Comparison of ENCODE assay signal across 8 mouse cellular contexts in the genomic region with DNA sequence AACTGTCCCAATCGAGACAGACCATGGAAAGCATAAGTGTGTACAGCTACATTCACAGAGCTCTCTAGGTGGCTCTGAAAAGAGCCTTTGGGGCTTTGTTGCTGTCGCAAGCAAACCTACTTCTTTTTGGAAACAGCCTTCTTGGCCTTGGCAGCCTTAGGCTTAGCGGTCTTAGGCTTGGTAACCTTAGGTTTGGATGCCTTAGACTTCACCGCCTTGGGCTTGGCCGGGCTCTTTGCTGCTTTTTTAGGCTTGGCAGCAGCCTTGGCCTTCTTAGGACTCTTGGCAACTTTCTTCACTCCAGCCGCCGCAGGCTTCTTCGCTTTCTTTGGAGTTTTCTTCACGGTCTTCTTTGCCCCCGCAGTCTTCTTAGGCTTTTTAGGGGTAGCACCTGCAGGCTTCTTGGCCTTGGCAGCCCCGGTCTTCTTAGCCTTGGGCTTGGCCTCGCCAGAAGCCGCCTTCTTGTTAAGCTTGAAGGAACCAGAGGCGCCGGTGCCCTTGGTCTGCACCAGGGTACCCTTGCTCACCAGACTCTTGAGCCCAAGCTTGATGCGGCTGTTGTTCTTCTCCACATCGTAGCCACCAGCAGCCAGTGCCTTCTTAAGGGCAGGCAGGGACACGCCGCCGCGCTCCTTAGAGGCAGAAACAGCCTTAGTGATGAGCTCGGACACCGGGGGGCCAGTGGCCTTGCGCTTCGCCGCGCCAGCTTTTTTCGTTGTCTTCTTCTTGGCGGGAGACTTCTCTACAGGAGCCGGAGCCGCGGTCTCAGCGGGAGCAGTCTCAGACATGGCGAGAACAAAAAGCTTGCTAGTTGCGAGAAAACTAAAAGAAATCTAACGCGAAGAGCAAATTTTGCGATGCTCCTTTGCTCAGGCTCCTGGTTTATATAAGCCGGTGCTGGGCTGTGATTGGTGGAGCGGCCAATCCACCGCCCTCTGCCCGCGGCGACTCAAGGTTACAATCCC. TPM values are rescaled to one million over a fixed set of nuclear protein-coding genes. Genes with fewer than 3 reads are reported as not detected.
DNase-seq lines count a peak whose midpoint lies in the region; ATAC-seq and TF ChIP-seq lines count a peak whose summit lies in the region.

A gene (minus strand): TSS at position 859 of the 965 bp plus-strand sequence.

- TF ChIP-seq CTCF in cerebellum, adult 2 months (IDR thresholded peaks at IDR 0.05; ENCODE audit: borderline replicate concordance, insufficient read depth, low read depth, low read length): no peak
- no peak for TF ChIP-seq CTCF in forebrain, postnatal 0 days (IDR thresholded peaks at IDR 0.05; ENCODE audit: low read depth)

- peak within 1 kb of the TSS; percentile 83 for H3K27ac ChIP-seq in cerebellum, adult 2 months (ENCODE audit: insufficient read depth, low read length)
- peak within 1 kb of the TSS; percentile 57 for H3K27ac ChIP-seq in forebrain, postnatal 0 days (ENCODE audit: low read depth, low read length)

- H3K4me1 ChIP-seq in cerebellum, adult 2 months (ENCODE audit: control insufficient read depth, insufficient read depth, low read length): no peaks in the 10 kb centered on the region; the same call in 1 of the 2 replicates
- peaks cover 22% of the 10 kb centered on the region for H3K4me1 ChIP-seq in forebrain, postnatal 0 days (ENCODE audit: insufficient read depth)

- H3K9me3 ChIP-seq in forebrain, postnatal 0 days (ENCODE audit: low read length): no peaks in the 10 kb centered on the region

- under 1% methylated on average over 44 of the region's 44 CpGs for WGBS in cerebellum, adult 2 months
- under 1% methylated on average over 44 of the region's 44 CpGs for WGBS in forebrain, postnatal 0 days

- no peak; the same call in 1 of the 2 replicates for ATAC-seq in forebrain, postnatal 0 days
- ATAC-seq in megakaryocyte, adult 5-6 weeks (ENCODE audit: poor library complexity, severe bottlenecking): peak; percentile 45

- no peaks in the 10 kb centered on the region for H3K27me3 ChIP-seq in cerebellum, adult 2 months (ENCODE audit: control insufficient read depth, insufficient read depth, low read length)
- H3K27me3 ChIP-seq in forebrain, postnatal 0 days (ENCODE audit: insufficient read depth, low read length): no peaks in the 10 kb centered on the region

- peak within 1 kb of the TSS; percentile 86 for H3K4me3 ChIP-seq in cerebellum, adult 2 months (replicated peaks; ENCODE audit: insufficient read depth, low read depth, low read length)
- H3K4me3 ChIP-seq in forebrain, postnatal 0 days (ENCODE audit: low read depth, low read length): peak within 1 kb of the TSS; percentile 45

- H3K4me2 ChIP-seq in forebrain, postnatal 0 days (ENCODE audit: low read depth): peak within 1 kb of the TSS; percentile 82

- H3K36me3 ChIP-seq in forebrain, postnatal 0 days (ENCODE audit: insufficient read depth): no peaks in the 10 kb centered on the region

- peak within 1 kb of the TSS; percentile 51 for H3K9ac ChIP-seq in forebrain, postnatal 0 days

- TF ChIP-seq POLR2A in cerebellum, adult 2 months (IDR thresholded peaks at IDR 0.05; ENCODE audit: borderline replicate concordance, insufficient read depth, low read length): peak; percentile 42; the same call in 1 of the 2 replicates

- peak; percentile 83 for DNase-seq in Muller cell, postnatal 12 days (ENCODE audit: inconsistent ontology term)
- peak; percentile 81 to 82 for DNase-seq in cerebellum, adult 2 months
- DNase-seq in forebrain, postnatal 0 days: peak; percentile 58
- peak; percentile 72 for DNase-seq in heart, postnatal 4 days
- peak; percentile 71 to 77 for DNase-seq in left cerebral cortex, adult 18-20 months (ENCODE audit: low spot score in 2 of 2)
- peak; percentile 69 to 74 for DNase-seq in right cerebral cortex, adult 2 months (ENCODE audit: low spot score in 2 of 2)
- peak; percentile 27 for DNase-seq in urinary bladder, adult 2 months (ENCODE audit: low spot score)

RNA-seq across cellular contexts. Expression of the gene that starts here (rescaled TPM):
- polyA plus RNA-seq in cerebellum, adult 2 months (2012; rRNA removed): 0.27 and 0.41 TPM in 2 replicates
- total RNA-seq in forebrain, postnatal 0 days (2014; rRNA removed): 140 and 182 TPM in 2 replicates
- 4.0 and 4.7 TPM in 2 replicates for polyA plus RNA-seq in forebrain, postnatal 0 days (2015; fragmentation: Nextera tagmentation; extraction: Ambion mirVana)
- total RNA-seq in heart, postnatal 4 days (2021): 100 to 1,000 TPM; 295 to 307 TPM
- total RNA-seq in left cerebral cortex, adult 18-20 months (2021): 1 to 10 TPM; 8.4 to 9.0 TPM
- total RNA-seq in megakaryocyte, adult 5-6 weeks (2015): 792 and 803 TPM in 2 replicates
- total RNA-seq in megakaryocyte, adult 5-6 weeks (2017): 2,001 and 2,565 TPM in 2 replicates
- 0.39 and 0.44 TPM in 2 replicates for polyA plus RNA-seq in urinary bladder, adult 2 months (2012; rRNA removed)

Comparison
In these comparisons a context has a peak if more than half of its experiments do, and no peak if none do; other contexts are left out.
1. RNA of the gene that starts here (total RNA-seq): 792 to 2,565 TPM in megakaryocyte, adult 5-6 weeks, 295 to 307 TPM in heart, postnatal 4 days and 140 to 182 TPM in forebrain, postnatal 0 days; 8.4 to 9.0 TPM in left cerebral cortex, adult 18-20 months; every median in the first group is over 10 times any median in the second.
2. Peak in DNase-seq, H3K4me3 ChIP-seq and H3K27ac ChIP-seq in cerebellum, adult 2 months; RNA of the gene not detected or under 1 TPM.
3. Peak in DNase-seq in urinary bladder, adult 2 months; RNA of the gene not detected or under 1 TPM.
4. DNase-seq: peak in every context shown above with its lines; median percentile 83 in Muller cell, postnatal 12 days; 82 in cerebellum, adult 2 months; 74 in left cerebral cortex, adult 18-20 months; 72 in heart, postnatal 4 days; 72 in right cerebral cortex, adult 2 months; 58 in forebrain, postnatal 0 days; 27 in urinary bladder, adult 2 months.